Mouse (Mus musculus): ENCODE results near the gene Zbtb20.

Gene Zbtb20

GRCm38 (mm10) chr16:43363751-43364515 lies 488.3 kb downstream of the Zbtb20 start:
- CTCF ChIA-PET: no interaction called here

- CTCF ChIA-PET: interaction anchor here (0.7 kb wide), 1 partner anchor 22 kb away, joined by 3 read pairs; no protein-coding TSS in a partner anchor
Observed at GRCm38 (mm10) chr16:43364516-43364910, 488.8 kb downstream of the Zbtb20 start.

- CTCF ChIA-PET: interaction anchor here (0.7 kb wide), 1 partner anchor 22 kb away, joined by 3 read pairs; no protein-coding TSS in a partner anchor
Observed at GRCm38 (mm10) chr16:43365277-43365676, 489.6 kb downstream of the Zbtb20 start.

GRCm38 (mm10) chr16:43370496-43371020 lies 494.9 kb downstream of the Zbtb20 start:
- CTCF ChIA-PET: no interaction called here

- CTCF ChIA-PET: no interaction called here
Observed at GRCm38 (mm10) chr16:43376782-43377181, 501.1 kb downstream of the Zbtb20 start.

GRCm38 (mm10) chr16:43379351-43380325 lies 504.0 kb downstream of the Zbtb20 start:
- CTCF ChIA-PET: interaction anchor here (0.7 kb wide), 1 partner anchor 362 kb away, joined by 5 read pairs; no protein-coding TSS in a partner anchor

GRCm38 (mm10) chr16:43381183-43381582 lies 505.5 kb downstream of the Zbtb20 start:
- CTCF ChIA-PET: no interaction called here

GRCm38 (mm10) chr16:43383149-43383740 lies 507.6 kb downstream of the Zbtb20 start:
- CTCF ChIA-PET: no interaction called here

GRCm38 (mm10) chr16:43384953-43385619 lies 509.4 kb downstream of the Zbtb20 start:
- CTCF ChIA-PET: no interaction called here

GRCm38 (mm10) chr16:43385620-43386210 lies 510.0 kb downstream of the Zbtb20 start:
- CTCF ChIA-PET: no interaction called here

- CTCF ChIA-PET: interaction anchor here (0.9 kb wide), 1 partner anchor 21 kb away, joined by 3 read pairs; no protein-coding TSS in a partner anchor
Observed at GRCm38 (mm10) chr16:43386426-43386825, 510.7 kb downstream of the Zbtb20 start.

GRCm38 (mm10) chr16:43388389-43388788 lies 512.7 kb downstream of the Zbtb20 start:
- CTCF ChIA-PET: no interaction called here

GRCm38 (mm10) chr16:43390387-43390786 lies 514.7 kb downstream of the Zbtb20 start:
- CTCF ChIA-PET: no interaction called here

- CTCF ChIA-PET: no interaction called here
Observed at GRCm38 (mm10) chr16:43393382-43393781, 517.7 kb downstream of the Zbtb20 start.

GRCm38 (mm10) chr16:43394013-43394568 lies 518.4 kb downstream of the Zbtb20 start:
- CTCF ChIA-PET: interaction anchor here (0.6 kb wide), 1 partner anchor 50 kb away, joined by 7 read pairs; no protein-coding TSS in a partner anchor

- CTCF ChIA-PET: interaction anchor here (0.6 kb wide), 1 partner anchor 51 kb away, joined by 7 read pairs; no protein-coding TSS in a partner anchor
Observed at GRCm38 (mm10) chr16:43394760-43395159, 519.1 kb downstream of the Zbtb20 start.

- CTCF ChIA-PET: no interaction called here
Observed at GRCm38 (mm10) chr16:43396849-43397628, 521.4 kb downstream of the Zbtb20 start.

GRCm38 (mm10) chr16:43397629-43398323 lies 522.1 kb downstream of the Zbtb20 start:
- CTCF ChIA-PET: no interaction called here

- CTCF ChIA-PET: no interaction called here
Observed at GRCm38 (mm10) chr16:43399428-43399827, 523.7 kb downstream of the Zbtb20 start.

Measured in spleen, embryonic (tissue).